Mouse (Mus musculus): ENCODE results near the gene Map3k20. TPM values are rescaled to one million over a fixed set of nuclear protein-coding genes. Genes with fewer than 3 reads are reported as not detected.

The Map3k20 gene
- total RNA-seq, 1 experiment from 2014 or later: 2.6 TPM

DNA sequence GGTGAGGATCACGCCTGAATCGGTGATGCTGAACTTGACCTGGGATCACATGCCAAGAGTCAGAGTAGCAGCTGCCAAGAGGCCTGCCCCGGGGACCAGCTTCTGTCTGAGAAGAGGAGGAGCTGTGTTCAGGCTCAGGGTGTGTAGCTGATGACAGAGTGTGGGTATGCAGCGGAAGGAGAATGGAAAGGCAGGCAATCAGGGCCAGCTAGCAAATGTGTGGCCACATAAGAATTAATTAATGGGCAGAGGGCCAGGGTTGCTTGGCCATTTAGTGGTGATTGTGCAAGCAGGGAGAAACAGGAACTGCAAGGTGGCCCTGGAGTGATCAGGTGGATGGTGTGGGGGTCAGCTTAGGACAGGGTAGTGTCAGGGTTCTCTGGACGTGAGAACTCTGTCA is 23.5 kb downstream of the Map3k20 start:
- ATAC-seq (ENCODE audit: extremely low read depth, insufficient number of reproducible peaks, low FRiP score, poor library complexity, severe bottlenecking): no peak

DNA sequence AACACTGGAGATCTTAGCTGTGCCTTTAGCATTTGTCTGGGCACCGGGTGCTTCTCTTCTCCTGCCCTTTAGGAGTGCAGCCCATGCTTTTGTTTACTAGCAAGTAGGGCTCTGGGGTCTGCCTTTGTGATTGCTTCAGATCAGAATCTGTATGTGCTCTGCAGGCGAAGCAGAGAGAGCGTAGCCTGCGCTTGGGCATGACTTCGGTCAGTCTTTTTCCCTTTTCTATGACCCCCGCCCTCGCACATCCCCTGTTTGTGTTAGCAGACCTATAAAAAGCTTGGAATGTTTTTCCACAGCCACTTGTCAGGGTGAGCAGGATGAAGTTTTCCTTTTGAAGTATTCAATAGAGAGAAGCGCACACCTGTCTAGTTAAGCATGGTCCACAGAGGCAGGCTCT is 26.0 kb downstream of the Map3k20 start:
- ATAC-seq (ENCODE audit: extremely low read depth, insufficient number of reproducible peaks, low FRiP score, poor library complexity, severe bottlenecking): no peak

GRCm38 (mm10) chr2:72313312-72313711 is 27.9 kb downstream of the Map3k20 start:
- ATAC-seq (ENCODE audit: extremely low read depth, insufficient number of reproducible peaks, low FRiP score, poor library complexity, severe bottlenecking): no peak

GRCm38 (mm10) chr2:72318421-72318820 is 33.0 kb downstream of the Map3k20 start:
- no peak for ATAC-seq (ENCODE audit: extremely low read depth, insufficient number of reproducible peaks, low FRiP score, poor library complexity, severe bottlenecking)

- no peak for ATAC-seq (ENCODE audit: extremely low read depth, insufficient number of reproducible peaks, low FRiP score, poor library complexity, severe bottlenecking)
Measured at GRCm38 (mm10) chr2:72319028-72319798, 33.8 kb downstream of the Map3k20 start.

- no peak for ATAC-seq (ENCODE audit: extremely low read depth, insufficient number of reproducible peaks, low FRiP score, poor library complexity, severe bottlenecking)
Measured at GRCm38 (mm10) chr2:72320661-72321060, 35.2 kb downstream of the Map3k20 start.

DNA sequence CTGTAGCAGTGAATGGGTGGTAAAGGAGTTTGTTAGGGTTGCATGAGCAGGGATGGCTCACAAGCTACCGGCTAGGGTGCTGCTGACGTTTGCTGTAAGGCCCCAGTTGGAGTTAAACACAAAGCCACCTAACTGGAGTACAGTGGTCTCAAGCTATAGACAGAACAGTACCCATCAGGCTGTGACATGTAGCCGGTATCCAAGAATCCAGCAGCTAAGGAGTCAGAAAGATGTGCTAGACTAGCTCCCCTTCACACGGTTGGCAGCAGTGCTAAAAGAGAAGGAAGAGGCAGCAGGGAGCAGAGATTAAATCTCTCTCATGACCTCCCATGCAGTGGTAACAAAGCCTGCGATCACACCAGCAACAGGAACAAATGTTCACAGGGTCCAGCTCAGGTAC is 36.2 kb downstream of the Map3k20 start:
- ATAC-seq (ENCODE audit: extremely low read depth, insufficient number of reproducible peaks, low FRiP score, poor library complexity, severe bottlenecking): no peak

GRCm38 (mm10) chr2:72322681-72323353 is 37.4 kb downstream of the Map3k20 start:
- peak; percentile 22; the same call in 1 of the 2 replicates for ATAC-seq (ENCODE audit: extremely low read depth, insufficient number of reproducible peaks, low FRiP score, poor library complexity, severe bottlenecking)

- ATAC-seq (ENCODE audit: extremely low read depth, insufficient number of reproducible peaks, low FRiP score, poor library complexity, severe bottlenecking): no peak
Measured at GRCm38 (mm10) chr2:72324436-72324835, 39.0 kb downstream of the Map3k20 start.

DNA sequence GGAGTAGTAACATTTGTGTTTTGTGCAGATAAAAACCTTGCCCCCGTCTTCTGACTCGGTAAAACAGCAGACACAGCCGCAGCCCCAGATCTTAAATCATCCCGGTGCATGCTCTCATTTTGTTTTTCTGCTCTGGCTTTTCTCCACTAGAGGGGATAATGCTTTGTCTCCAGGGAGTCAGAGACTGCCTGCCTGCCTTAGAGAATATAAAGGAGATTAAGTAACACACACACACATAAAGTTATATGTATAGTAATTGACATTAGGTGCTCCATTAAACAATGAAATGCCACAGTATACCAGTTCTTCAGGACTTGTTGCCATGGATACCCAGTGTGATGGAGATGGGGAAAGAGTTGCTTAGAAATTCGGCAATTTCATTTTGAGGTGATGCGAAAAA is 41.1 kb downstream of the Map3k20 start:
- ATAC-seq (ENCODE audit: extremely low read depth, insufficient number of reproducible peaks, low FRiP score, poor library complexity, severe bottlenecking): no peak

- no peak for ATAC-seq (ENCODE audit: extremely low read depth, insufficient number of reproducible peaks, low FRiP score, poor library complexity, severe bottlenecking)
Measured at GRCm38 (mm10) chr2:72328435-72328834, 43.0 kb downstream of the Map3k20 start.

- ATAC-seq (ENCODE audit: extremely low read depth, insufficient number of reproducible peaks, low FRiP score, poor library complexity, severe bottlenecking): no peak
Measured at GRCm38 (mm10) chr2:72330955-72331481, 45.6 kb downstream of the Map3k20 start.

DNA sequence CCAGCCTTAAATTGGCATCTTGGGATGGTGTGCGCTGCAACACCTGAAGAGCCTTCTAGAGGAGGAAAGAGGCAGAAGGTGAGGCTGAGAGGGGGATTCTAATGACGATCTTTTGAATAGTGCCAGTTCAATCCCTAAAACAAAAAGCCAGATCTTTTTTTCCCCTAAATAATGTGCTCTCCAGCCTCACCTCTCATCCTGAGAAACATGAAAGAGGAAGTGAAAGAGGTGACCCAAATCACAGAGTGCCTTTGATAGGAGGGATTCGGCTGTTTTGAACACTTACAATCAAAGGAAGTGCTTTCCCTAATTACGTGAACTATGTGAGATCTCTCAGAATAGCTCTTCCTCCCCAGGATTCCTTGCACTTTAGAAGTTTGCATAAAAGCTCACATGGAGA is 46.6 kb downstream of the Map3k20 start:
- no peak for ATAC-seq (ENCODE audit: extremely low read depth, insufficient number of reproducible peaks, low FRiP score, poor library complexity, severe bottlenecking)

- ATAC-seq (ENCODE audit: extremely low read depth, insufficient number of reproducible peaks, low FRiP score, poor library complexity, severe bottlenecking): no peak
Measured at GRCm38 (mm10) chr2:72333210-72333609, 47.8 kb downstream of the Map3k20 start.

DNA sequence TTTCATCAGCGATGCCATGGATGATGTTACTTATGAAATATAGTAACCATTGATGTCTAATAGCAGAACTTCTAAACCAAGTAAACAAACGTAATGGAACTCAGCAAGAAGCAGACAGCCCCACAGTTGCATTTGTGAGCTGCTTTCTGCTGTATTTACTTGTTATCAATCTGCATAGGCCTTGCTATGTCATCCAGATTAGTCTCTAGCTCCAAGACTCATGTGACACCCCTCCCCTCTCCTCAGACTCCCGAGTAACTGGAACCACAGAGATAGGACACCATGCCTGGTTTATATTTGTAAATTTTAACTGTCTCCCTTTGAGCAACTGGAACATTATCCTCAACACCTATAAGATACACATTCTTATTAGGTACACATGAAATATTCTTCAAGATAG is 51.4 kb downstream of the Map3k20 start:
- no peak for ATAC-seq (ENCODE audit: extremely low read depth, insufficient number of reproducible peaks, low FRiP score, poor library complexity, severe bottlenecking)

GRCm38 (mm10) chr2:72345281-72345680 is 59.8 kb downstream of the Map3k20 start:
- ATAC-seq (ENCODE audit: extremely low read depth, insufficient number of reproducible peaks, low FRiP score, poor library complexity, severe bottlenecking): no peak

DNA sequence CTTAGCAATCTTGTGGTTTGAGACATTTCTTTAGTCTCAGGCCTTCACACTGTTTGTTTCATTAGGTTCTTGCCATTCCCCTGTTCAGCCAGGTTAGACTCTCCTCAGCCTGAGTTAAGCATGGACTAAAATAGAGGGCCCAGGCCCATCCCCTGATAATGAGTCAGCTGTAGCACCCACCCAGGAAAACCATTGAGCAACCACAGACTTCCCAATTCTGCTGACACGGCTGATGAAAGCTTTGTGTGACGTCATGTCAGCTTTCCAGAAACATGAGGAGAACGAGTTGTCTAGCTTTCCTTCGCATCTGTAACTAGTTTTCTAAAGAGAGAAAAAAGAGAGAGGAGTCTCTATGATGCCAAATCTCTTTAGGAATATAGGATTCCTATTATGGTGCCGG is 65.9 kb downstream of the Map3k20 start:
- ATAC-seq (ENCODE audit: extremely low read depth, insufficient number of reproducible peaks, low FRiP score, poor library complexity, severe bottlenecking): 0 out of 2 replicates have a peak, but pooled peaks have one; percentile 41

DNA sequence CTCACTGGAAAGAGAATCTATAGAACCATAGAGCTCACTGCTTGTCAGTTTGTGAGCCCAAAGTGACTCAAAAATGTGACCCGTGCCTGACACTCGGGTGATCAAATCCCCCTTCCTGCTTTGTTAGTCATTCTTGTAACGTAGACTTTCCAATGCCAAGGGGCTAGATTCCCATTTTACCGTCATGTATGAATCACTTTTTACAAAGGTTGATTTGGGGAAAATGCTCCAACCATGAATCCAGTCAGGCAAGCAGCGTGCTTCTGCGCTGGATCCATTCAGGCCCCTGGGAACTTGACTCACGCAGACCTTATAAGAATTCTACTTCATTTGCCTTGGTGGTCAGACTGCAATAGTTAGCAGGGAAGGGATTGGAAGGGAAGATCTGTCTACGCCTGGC is 66.3 kb downstream of the Map3k20 start:
- no peak for ATAC-seq (ENCODE audit: extremely low read depth, insufficient number of reproducible peaks, low FRiP score, poor library complexity, severe bottlenecking)

DNA sequence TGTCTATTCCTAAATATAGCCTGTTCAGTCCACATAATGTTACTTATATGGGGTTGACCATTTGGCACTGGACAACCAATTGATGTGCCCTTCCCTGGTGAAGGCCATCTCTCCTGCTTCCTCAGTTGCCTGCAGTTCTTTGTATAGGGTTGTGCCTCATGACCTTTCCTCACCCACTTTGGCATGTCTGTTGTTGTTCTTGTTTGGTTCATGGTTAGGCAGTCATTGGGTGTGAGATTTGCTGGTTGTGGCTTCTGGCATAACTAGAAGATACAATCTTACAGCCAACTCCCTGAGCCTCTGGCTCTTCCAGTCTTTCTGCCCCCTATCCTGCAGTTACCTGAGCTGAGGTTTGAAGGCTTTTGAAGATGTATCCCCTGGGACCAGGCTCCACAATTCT is 67.3 kb downstream of the Map3k20 start:
- no peak for ATAC-seq (ENCODE audit: extremely low read depth, insufficient number of reproducible peaks, low FRiP score, poor library complexity, severe bottlenecking)

- ATAC-seq (ENCODE audit: extremely low read depth, insufficient number of reproducible peaks, low FRiP score, poor library complexity, severe bottlenecking): no peak
Measured at GRCm38 (mm10) chr2:72356471-72356870, 71.0 kb downstream of the Map3k20 start.
